Mouse (Mus musculus) 3T3-L1 (cell line): ENCODE results near the gene Xlr3a.
"Not testable (repeated sequence)": the region's sequence is repeated elsewhere in the genome, so short reads cannot be mapped to it uniquely, and the experiment has no call there.

Experiments
- DNase-seq: peaks from one replicate; pipeline ENCODE4 v3.0.0-alpha.2; 2015; ENCODE audit warnings: low read depth, low spot score

The Xlr3a gene

DNA sequence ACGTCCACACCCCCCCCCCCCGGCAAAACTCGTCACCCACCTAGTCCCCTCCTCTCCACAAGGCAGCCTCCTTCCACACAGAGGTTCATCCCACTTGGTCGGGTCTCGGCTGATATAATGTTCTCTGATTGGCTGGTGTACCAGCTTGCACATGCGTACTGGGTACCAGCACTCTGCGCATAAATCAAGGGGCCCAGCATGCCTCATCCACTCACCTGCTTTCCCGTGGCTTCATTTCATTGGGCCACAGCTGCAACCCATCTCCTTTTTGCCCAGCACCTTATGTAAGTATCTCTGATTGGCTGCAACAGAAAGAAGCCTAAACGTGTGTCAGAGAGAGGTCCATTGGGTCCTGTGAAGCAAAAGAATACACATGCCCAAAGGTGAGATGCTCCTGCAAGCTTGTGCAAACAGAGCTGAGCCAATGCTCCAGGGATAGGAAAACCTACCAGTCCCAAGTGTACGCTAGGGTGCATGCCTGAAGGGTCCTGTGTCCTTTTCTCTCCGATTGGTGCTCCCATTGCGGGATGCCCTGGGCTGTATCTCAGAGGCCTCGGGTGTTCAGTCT, at the start of gene Xlr3a:
Gene Xlr3a, minus strand, starts transcription at position 155 of the 568 bp plus-strand sequence.
- not testable (repeated sequence) for DNase-seq

- not testable (repeated sequence) for DNase-seq
These were observed 46.3 kb upstream of the Xlr3a start for GRCm38 (mm10) chrX:73143218-73143618.

GRCm38 (mm10) chrX:73122859-73123829, 26.2 kb upstream of the Xlr3a start:
- not testable (repeated sequence) for DNase-seq

GRCm38 (mm10) chrX:73116747-73117146, 19.9 kb upstream of the Xlr3a start, which contains the start of gene Gm14685:
Gene Gm14685, plus strand, starts transcription at chrX:73117047.
- not testable (repeated sequence) for DNase-seq

- DNase-seq, result not testable (repeated sequence)
These were observed 14.4 kb downstream of the Xlr3a start, which contains the start of gene Xlr4a for GRCm38 (mm10) chrX:73082267-73083055. Gene Xlr4a, minus strand, starts transcription at chrX:73082478.

DNA sequence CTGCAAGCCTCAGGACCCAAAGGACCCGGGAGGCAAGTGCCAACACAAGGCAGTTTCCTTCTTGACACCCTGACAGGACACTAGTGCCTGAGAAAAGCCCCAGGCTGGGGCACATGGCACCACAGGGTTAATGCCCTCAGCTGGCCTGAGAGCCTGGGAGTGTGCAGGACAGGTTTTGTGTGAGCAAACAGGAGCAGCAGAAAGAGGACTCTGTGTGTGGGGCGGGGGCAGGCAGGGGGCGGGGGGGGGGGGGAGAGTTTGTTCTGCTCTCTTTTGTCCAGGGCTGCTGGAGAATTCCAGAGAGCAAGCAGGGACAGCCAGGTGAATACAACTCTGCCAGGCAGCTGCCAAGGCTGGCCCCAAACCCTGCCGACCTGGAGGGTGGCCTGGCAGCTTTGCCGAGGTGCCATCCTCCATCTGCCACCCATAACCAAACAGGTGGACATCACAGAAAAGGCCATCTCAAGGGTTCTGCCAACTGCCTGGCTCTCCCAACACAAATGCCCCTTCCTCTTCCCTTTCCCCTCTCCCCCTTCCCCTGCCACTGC, 30.1 kb downstream of the Xlr3a start:
- DNase-seq, result not testable (repeated sequence)

DNA sequence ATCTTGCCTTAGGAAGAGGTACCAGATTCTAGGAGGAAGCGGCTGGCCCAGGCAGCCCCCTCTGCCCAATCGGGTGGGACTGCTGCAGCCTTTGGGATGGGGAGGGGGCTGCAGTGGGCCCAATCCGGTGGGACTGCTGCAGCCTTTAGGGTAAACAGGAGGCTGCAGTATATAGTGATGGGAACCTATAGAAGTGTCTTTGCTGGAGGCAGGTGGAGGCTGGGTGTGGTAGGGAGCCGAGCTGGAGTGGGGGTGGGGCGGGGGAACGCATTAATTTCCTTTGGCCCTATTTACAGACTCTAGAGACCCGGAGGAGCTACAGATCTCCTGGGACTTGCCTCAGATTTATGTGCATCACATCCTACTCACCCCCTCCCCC, 32.5 kb downstream of the Xlr3a start, which contains the start of gene Pnma3:
Gene Pnma3, plus strand, starts transcription at position 373 of the 379 bp plus-strand sequence.
- DNase-seq, result no peak

DNA sequence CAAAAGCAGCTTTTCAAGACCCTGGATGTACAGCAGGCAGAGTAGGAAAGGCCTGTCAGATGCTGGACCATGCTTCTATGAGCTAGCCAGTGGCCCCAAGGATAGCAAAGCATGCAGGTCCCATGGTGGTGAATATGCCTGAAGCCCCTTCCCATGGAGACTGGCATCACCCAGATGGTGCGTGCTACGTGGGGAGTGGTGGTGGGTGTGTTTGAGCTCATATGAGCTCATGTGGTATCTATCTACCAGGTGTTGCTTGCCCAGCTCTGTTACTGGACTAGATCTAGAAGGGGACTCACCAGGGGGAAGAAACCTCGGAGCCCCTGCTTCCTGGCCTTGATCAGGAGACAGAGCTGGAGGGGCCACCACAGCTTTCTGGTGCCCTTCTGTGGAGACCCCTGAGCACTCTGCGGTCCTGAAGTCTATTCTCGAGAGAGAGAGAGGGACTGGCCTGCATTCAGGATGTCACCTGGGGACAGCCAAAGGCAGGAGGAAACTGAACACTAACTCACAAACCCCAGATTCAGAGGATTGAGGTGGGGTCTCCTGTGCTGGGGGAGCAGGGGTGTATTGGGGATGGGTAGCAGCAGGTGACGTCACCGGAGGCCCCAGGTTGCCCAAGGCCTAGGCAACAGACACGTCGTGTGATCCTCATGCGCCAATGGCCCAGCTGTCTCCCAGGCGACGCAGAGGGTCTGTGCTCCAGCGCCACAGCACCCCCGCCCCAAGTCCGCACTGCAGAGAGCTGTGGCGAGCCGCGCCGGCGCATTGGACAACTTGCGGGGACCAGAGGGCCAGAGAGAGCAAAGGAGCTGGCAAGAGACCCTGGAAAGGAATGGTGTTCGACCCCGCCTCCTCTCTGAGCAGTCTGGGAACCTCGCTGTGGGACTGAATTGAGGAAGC, 33.1 kb downstream of the Xlr3a start:
- no peak for DNase-seq

- no peak for DNase-seq
These were observed 34.6 kb downstream of the Xlr3a start for GRCm38 (mm10) chrX:73062323-73062722.

DNA sequence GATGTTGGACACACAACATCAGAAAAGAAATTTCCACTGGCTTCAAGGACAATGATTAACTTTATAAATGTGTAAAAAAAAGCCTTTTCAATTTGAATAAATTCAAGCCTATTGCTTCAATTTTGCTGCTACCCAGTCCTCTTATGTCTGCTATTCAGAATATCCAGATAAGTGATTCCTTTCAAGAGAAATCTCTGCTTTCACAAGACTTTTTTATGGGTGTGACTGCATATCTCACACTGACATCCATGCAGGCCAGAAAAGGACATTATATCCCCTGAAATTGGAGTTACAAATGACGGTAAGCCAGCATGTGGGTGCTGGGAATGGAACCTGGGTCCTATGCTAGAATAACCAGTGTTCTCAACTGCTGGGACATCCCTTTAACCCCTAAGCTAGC, 35.4 kb downstream of the Xlr3a start:
- DNase-seq, result no peak

GRCm38 (mm10) chrX:73053860-73054563, 42.9 kb downstream of the Xlr3a start:
- DNase-seq, result peak; percentile 90

DNA sequence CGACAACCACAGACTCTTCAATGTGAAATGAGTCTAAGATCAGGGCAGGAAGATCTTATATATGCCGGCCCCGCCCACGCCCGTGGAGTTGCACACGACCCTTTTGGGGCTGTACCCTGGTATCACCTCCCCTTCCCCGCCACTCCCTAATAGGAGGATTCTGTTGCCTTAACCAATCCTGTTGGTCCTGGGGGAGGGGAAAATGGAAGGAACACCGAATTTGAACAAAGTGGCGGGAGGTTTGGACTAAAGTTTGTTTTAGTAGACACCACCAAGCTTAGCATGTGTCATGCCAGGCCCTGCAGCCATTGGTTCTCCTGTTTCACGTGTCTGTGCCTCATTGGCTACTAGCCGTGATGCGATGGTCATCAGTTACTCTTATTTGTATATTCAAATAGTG, 57.2 kb downstream of the Xlr3a start:
- DNase-seq, result no peak

DNA sequence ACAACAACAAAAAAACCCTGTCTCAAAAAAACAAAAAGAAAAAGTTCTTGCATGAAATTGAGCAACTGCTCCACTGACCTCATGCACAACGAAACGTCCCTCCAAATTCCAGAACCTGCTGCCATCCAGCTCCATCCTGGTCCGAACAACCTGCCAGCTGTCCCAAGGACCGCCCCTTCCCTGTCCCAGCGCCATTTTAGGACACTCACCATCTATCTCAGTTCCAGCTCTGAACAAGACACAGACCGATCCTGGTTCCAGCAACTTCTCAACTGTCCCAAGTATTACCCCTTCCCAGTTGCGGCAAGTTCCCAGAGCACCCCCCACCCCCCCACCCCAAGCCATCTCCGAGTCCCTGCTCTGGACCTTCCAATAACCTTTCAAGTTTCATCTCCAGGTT, 58.1 kb downstream of the Xlr3a start:
- no peak for DNase-seq

DNA sequence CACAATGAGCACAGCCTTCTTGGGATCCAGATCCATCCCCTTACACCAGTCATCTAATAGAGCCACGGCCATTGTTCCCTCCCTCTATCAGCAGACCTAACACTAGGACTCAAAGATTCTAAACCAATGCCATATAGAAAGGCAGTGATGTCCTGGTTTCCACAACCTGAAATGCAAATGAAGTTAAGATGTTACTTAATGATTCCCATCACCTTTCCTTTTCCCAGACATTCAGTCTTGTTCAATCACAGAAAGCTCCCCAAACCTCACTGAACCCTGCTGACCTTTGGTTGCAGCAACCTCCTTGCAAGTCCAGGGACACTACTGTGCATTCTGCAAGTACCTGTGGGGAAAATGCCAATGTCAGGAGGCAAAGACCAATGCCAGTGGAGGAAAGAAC, 59.9 kb downstream of the Xlr3a start, which contains the start of gene Pnma5:
Gene Pnma5, minus strand, starts transcription at position 101 of the 400 bp plus-strand sequence.
- DNase-seq, result no peak
